Mouse (Mus musculus): Measurements from ENCODE around the gene Fgfr3.

Gene Fgfr3

DNA sequence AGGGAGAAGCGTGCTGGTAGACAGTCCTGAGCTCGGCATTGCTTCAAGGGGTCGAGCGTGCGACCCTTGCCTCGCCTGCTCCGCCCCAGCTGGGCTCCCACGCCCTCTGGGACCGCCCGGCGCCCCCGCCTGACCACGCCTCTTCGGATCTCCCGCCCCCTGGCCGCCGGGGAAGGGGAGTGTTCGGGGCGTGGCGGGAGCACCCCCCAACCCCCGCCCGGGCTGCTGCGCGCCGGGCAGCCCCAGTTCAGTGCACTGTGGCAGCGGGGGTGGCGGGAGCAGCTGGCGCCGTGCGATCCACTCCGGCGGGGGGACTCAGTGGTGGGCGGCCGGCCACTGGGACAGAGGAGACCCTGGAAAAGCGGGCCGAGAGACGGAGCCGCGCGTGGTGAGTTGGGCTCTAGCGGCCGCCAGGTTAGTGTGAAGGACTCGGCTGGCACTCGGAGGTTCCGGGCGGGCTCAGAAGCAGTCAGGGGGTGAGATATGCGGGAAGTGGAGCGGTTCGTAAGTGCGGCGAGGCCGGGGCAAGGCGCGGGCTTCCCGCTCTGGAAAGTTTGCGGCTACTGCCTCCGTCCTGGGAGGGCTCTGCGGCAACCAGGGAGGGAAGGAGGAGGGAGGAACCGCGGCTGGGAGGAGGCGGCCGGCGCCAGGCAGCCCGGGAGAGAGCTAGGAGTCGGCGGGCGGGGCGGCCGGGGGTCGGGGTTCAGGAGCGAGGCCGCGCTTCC, at the start of gene Fgfr3:
Gene Fgfr3, plus strand, starts transcription at position 134 of the 725 bp plus-strand sequence.
- DNase-seq (ENCODE audit: low spot score in 2 of 2) = no peak

DNA sequence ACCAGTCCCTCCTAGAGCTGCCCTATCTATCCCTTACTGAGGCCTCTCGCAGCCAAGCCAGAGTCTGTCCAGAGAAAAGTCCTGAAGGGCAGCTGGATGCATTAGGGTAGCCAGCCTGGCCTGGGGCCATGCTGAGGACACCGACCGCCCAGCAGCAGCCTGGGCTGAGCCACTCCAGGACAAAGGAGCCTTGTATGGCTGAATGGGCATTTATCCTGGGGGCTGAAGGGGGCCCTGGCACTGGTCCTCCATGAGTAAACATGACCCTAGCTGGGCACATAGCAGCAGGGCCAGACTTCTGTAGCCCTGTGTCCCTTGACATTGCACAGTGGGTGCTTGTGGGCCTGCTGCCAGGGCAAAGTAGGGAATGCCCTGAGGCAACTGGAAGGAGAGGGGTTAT, 47.0 kb upstream of the Fgfr3 start:
- DNase-seq (ENCODE audit: low spot score in 2 of 2) = peak; percentile 42 to 43

- DNase-seq (ENCODE audit: low spot score in 2 of 2) = peak in 1 of 2 experiments; percentile 32
Measured at GRCm38 (mm10) chr5:33675964-33676363, 45.5 kb upstream of the Fgfr3 start.

DNA sequence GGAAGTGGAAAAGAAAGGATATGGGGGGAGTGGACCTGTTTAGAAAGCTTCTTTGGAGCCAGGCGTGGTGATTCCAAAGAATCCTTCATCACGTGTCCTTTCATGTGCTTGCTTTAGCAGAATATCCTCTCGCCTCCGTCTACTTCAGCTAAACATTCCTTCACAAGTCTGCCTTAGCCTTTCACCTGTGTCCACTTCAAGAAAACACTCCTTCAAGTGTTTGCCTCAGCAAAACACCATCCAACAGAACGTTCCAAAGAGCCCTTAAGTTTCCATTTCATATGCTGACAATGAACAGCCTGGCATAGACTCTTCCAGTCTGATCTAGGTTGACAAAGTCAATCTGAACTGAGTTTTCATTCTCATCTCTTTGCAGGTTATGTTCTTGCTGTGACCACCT, 43.2 kb upstream of the Fgfr3 start:
- DNase-seq (ENCODE audit: low spot score in 2 of 2) = no peak

- no peak for DNase-seq (ENCODE audit: low spot score in 2 of 2)
Measured at GRCm38 (mm10) chr5:33681044-33681443, 40.4 kb upstream of the Fgfr3 start.

- no peak for DNase-seq (ENCODE audit: low spot score in 2 of 2)
Measured at GRCm38 (mm10) chr5:33681611-33682388, 39.7 kb upstream of the Fgfr3 start.

- DNase-seq (ENCODE audit: low spot score in 2 of 2) = no peak
Measured at GRCm38 (mm10) chr5:33682963-33683362, 38.5 kb upstream of the Fgfr3 start.

DNA sequence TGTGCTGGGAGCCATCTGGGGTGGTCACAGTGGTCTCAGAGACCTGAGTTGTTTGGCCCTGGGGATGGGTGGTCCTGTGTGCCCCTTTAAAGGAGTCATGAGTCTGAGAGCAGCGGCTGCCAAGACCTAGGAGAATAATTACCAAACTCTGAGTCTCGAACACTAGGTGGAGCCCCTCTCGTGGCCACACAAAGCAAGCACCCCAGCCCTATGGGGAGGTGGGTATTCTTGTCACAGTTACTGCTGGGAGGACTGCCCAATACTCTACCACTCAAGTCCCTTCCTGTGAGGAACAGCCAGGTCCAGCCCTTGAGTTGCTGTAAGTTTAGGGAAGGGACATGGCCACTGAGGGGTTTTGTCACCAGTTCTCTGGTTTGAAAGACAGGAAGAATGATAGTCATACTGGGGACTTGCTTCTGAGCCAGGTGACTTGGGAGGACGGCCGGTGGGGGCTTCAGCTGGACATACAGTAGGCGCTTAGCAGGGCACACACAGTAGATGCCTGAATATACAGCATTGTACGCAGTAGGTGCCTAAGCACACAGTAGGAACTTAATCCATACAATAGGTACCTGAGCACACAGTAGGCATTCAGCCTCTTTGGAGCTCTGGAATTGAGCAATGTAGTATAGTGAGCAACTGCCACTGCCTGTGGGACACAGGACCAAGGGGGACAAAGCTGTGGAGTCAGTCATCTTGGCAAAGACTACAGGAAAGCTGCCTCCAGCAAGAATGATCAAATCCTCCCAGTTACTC, 37.4 kb upstream of the Fgfr3 start:
- DNase-seq (ENCODE audit: low spot score in 2 of 2) = no peak

- DNase-seq (ENCODE audit: low spot score in 2 of 2) = no peak
Measured at GRCm38 (mm10) chr5:33684932-33685331, 36.5 kb upstream of the Fgfr3 start.

GRCm38 (mm10) chr5:33687142-33687541, 34.3 kb upstream of the Fgfr3 start:
- no peak for DNase-seq (ENCODE audit: low spot score in 2 of 2)

DNA sequence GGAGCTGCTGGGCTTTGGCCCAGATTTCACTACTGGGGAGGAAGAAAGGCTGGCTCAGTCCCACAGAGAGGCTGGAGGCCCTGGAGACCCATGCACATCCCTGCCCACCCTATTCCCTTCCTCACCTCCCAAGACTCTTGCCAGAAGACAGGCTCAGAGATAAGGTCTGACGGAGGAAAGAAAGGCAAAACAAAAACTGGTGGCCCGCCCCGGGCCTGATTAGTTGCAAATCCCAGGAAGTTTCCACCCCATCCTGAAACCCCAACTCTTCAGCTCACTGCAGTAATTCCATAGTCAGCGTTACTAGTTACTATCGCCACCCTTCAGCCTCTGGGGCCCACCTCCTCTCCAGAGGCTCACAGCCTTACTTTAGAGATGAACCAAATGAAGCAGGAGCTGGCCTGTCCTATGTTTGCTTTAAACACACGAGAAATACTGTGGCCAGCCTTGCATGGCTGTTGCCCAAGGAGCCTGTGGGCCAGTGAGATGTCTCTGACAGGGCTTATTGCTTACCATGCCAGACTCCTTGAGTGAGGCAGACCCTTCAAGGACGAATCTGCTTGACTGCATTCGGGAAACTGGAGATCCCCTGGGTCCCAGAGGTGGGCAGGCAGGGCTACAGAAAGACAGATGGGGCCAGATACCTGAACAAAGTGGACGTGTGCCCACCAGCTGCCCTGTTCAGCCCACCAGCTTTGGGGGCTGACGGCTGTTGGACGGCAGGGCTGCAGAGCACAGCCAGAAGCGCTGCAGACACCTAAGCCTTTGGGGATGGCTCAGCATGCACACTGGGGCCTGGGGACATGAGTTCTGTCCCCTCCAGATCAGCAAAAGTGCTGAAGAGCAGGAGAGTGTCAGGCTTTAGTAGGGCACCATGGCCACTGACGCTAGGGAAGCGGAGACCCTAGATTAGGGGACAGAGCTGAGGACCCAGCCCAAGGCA, 32.9 kb upstream of the Fgfr3 start:
- no peak for DNase-seq (ENCODE audit: low spot score in 2 of 2)

GRCm38 (mm10) chr5:33689221-33689844, 32.1 kb upstream of the Fgfr3 start:
- DNase-seq (ENCODE audit: low spot score in 2 of 2) = no peak

- no peak for DNase-seq (ENCODE audit: low spot score in 2 of 2)
Measured at GRCm38 (mm10) chr5:33689852-33690645, 31.4 kb upstream of the Fgfr3 start.

- no peak for DNase-seq (ENCODE audit: low spot score in 2 of 2)
Measured at GRCm38 (mm10) chr5:33692393-33692792, 29.1 kb upstream of the Fgfr3 start.

GRCm38 (mm10) chr5:33694461-33694847, 27.0 kb upstream of the Fgfr3 start:
- DNase-seq (ENCODE audit: low spot score in 2 of 2) = no peak

DNA sequence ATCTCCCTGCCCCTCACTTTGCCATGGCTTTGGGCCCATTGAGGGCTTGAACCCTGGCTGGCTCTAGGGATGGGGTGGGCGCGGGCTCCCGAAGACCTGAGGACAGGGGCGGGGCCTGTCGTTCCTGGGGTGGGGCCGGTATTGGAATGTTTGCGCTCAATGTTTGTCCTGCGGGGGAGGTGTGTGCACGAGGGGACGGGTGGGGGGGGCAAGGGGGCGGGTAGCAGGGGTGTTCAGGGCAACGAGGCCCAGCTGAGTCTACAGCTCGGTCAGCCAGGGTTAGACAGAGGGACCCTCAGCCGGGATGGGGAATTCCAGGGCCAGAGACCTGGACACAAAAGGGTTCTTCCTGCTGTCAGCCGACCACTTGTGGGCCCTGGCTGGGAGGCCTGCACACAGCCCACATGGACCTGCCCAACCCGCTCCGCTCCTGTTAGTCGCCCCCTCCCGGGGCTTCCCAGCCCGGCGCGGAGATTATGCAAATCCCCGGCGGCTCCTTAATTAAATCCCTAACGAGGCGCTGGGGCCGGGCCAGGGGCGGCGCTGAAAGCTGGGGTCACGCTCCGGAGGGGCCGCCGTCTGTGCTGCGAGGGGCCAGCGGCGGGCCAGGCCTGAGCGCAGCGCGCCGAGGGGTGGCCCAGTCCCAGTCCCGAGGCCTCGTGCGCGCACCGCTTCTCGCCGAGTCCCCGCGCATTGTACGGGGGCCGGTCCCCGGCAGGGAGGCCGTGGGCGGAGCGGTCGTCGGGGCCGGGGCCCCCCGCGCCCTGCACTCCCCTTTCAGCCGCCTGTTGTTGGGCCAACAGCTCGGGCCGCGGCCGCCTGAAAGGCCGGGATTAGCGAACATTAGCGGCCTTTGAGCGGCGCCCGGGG, 26.4 kb upstream of the Fgfr3 start:
- peak in 1 of 2 experiments; percentile 29 for DNase-seq (ENCODE audit: low spot score in 2 of 2)

GRCm38 (mm10) chr5:33695718-33696121, 25.8 kb upstream of the Fgfr3 start:
- no peak for DNase-seq (ENCODE audit: low spot score in 2 of 2)

GRCm38 (mm10) chr5:33696430-33696829, 25.0 kb upstream of the Fgfr3 start:
- no peak for DNase-seq (ENCODE audit: low spot score in 2 of 2)

- DNase-seq (ENCODE audit: low spot score in 2 of 2) = no peak
Measured at GRCm38 (mm10) chr5:33697534-33697933, 23.9 kb upstream of the Fgfr3 start.
